Mouse (Mus musculus) G1E (cell line): ENCODE measurements around the gene Olfr589.

Experiments
- CTCF ChIP-seq: IDR thresholded peaks from 2 replicates; pipeline ENCODE4 v1.5.1; 2012; ENCODE audit warnings: low read depth, low read length, inconsistent platforms, mixed read lengths
- GATA1 ChIP-seq: IDR thresholded peaks from 2 replicates; pipeline ENCODE4 v1.6.1; 2012; ENCODE audit warnings: borderline replicate concordance, low read length, inconsistent platforms, mixed read lengths
- POLR2AphosphoS5 ChIP-seq: IDR thresholded peaks from 2 replicates; pipeline ENCODE4 v1.6.1; 2012; ENCODE audit warnings: low read depth, low read length, inconsistent platforms; ENCODE audit not compliant: insufficient replicate concordance
- TAL1 ChIP-seq: conservative IDR thresholded peaks from 2 replicates; pipeline ENCODE4 v1.6.1; 2012; ENCODE audit warnings: low read depth, low read length, inconsistent platforms, mixed read lengths

- TF ChIP-seq TAL1 (no peak), CTCF (no peak), POLR2AphosphoS5 (no peak), GATA1 (no peak)
Measured at GRCm38 (mm10) chr7:103125538-103125937, 30.6 kb downstream of the Olfr589 start, which contains the start of gene Olfr586.
